Mouse (Mus musculus) CH12F3 (cell line): ENCODE data around the gene Elp5.
"Not testable (repeated sequence)": the region's sequence is repeated elsewhere in the genome, so short reads cannot be mapped to it uniquely, and the experiment has no call there.

Experiments used
- in situ Hi-C: fragments of 300-500 bp; cut with MboI; formaldehyde crosslinking; loops from 2 replicates; pipeline ENCODE4 v1.14.3; 2020; ENCODE audit warnings: low sequenced_read_pairs

The Elp5 gene

GRCm38 (mm10) chr11:69935137-69935879 is 47.0 kb downstream of the Elp5 start, which contains the start of gene Ybx2:
TSS of gene Ybx2 (plus strand) at chr11:69935796.
- in situ Hi-C loops = no loop called here

GRCm38 (mm10) chr11:69934681-69935080 is 47.6 kb downstream of the Elp5 start:
- in situ Hi-C loops = no loop called here

- in situ Hi-C loops = no loop called here
Measured at GRCm38 (mm10) chr11:69934169-69934568, 48.1 kb downstream of the Elp5 start.

- in situ Hi-C loops = no loop called here
Measured at GRCm38 (mm10) chr11:69933066-69933465, 49.3 kb downstream of the Elp5 start.

- in situ Hi-C loops = no loop called here
Measured at GRCm38 (mm10) chr11:69932254-69932653, 50.1 kb downstream of the Elp5 start.

- in situ Hi-C loops = no loop called here
Measured at GRCm38 (mm10) chr11:69931769-69932168, 50.5 kb downstream of the Elp5 start.

GRCm38 (mm10) chr11:69930967-69931537 is 51.3 kb downstream of the Elp5 start:
- in situ Hi-C loops = no loop called here

GRCm38 (mm10) chr11:69930176-69930575 is 52.1 kb downstream of the Elp5 start:
- in situ Hi-C loops = not testable (repeated sequence)

- in situ Hi-C loops = no loop called here
Measured at GRCm38 (mm10) chr11:69929712-69930111, 52.6 kb downstream of the Elp5 start.

GRCm38 (mm10) chr11:69927501-69927900 is 54.8 kb downstream of the Elp5 start:
- in situ Hi-C loops = no loop called here

GRCm38 (mm10) chr11:69922796-69923195 is 59.5 kb downstream of the Elp5 start:
- in situ Hi-C loops = no loop called here

- in situ Hi-C loops = no loop called here
Measured at GRCm38 (mm10) chr11:69922012-69922756, 60.1 kb downstream of the Elp5 start.

GRCm38 (mm10) chr11:69921114-69922011 is 61.0 kb downstream of the Elp5 start, which contains the start of gene Eif5a:
TSS of gene Eif5a (minus strand) at chr11:69921958.
- in situ Hi-C loops = no loop called here

GRCm38 (mm10) chr11:69920266-69921031 is 61.9 kb downstream of the Elp5 start:
- in situ Hi-C loops = no loop called here

- in situ Hi-C loops = no loop called here
Measured at GRCm38 (mm10) chr11:69919661-69920265, 62.6 kb downstream of the Elp5 start.

GRCm38 (mm10) chr11:69919053-69919452 is 63.3 kb downstream of the Elp5 start:
- in situ Hi-C loops = no loop called here
